Mouse (Mus musculus) intestine, postnatal 0 days (tissue): ENCODE measurements around the gene Gm38655. TPM values are rescaled to one million over a fixed set of nuclear protein-coding genes. Genes with fewer than 3 reads are reported as not detected.

Source experiments
- ATAC-seq: fragments of 200-750 bp; cut with Nextera tagmentation; 2 replicates; pipeline ENCODE4 v1.8.0; 2017; ENCODE audit warnings: mild to moderate bottlenecking, moderate TSS enrichment, moderate library complexity
- H3K27ac ChIP-seq: fragments of 300-500 bp; sonication (generic); 2 replicates; pipeline ENCODE4 v1.5.1; 2014; ENCODE audit warnings: mild to moderate bottlenecking, low read depth, low read length, moderate library complexity
- H3K27me3 ChIP-seq: fragments of 300-500 bp; sonication (generic); replicated peaks from 2 replicates; pipeline ENCODE4 v1.6.1; 2014; ENCODE audit warnings: low read length, mixed read lengths; ENCODE audit not compliant: control insufficient read depth, insufficient read depth
- H3K36me3 ChIP-seq: fragments of 300-500 bp; sonication (generic); 2 replicates; pipeline ENCODE4 v1.6.1; 2014; ENCODE audit warnings: mild to moderate bottlenecking, moderate library complexity; ENCODE audit not compliant: control insufficient read depth, insufficient read depth
- H3K4me1 ChIP-seq: fragments of 300-500 bp; sonication (generic); replicated peaks from 2 replicates; pipeline ENCODE4 v1.6.1; 2014; ENCODE audit warnings: antibody characterized with exemption, low read length, mixed read lengths; ENCODE audit not compliant: control insufficient read depth, insufficient read depth
- H3K4me2 ChIP-seq: fragments of 300-500 bp; sonication (generic); replicated peaks from 2 replicates; pipeline ENCODE4 v1.6.1; 2014; ENCODE audit warnings: low read depth, mild to moderate bottlenecking, moderate library complexity
- H3K4me3 ChIP-seq: fragments of 300-500 bp; sonication (generic); 2 replicates; pipeline ENCODE4 v1.5.1; 2014; ENCODE audit warnings: low read depth, low read length
- H3K9ac ChIP-seq: fragments of 300-500 bp; sonication (generic); 2 replicates; pipeline ENCODE4 v1.6.1; 2014; ENCODE audit warnings: mild to moderate bottlenecking, low read depth, low read length
- H3K9me3 ChIP-seq: fragments of 300-500 bp; sonication (generic); 2 replicates; pipeline ENCODE4 v1.6.1; 2016; ENCODE audit warnings: mixed run types; ENCODE audit not compliant: control insufficient read depth
- CTCF ChIP-seq: sonication (generic); IDR thresholded peaks from 2 replicates; pipeline ENCODE4 v1.5.1; 2016; ENCODE audit warnings: low read depth, mild to moderate bottlenecking, control low read depth, antibody characterized with exemption, moderate library complexity
- WGBS: fragments of 180-500 bp; shearing (Covaris S2); extraction: QIAGEN DNeasy Blood & Tissue Kit; methylation state at CpG from one replicate; pipeline ENCODE4 v1.1.7; 2014; 5-methylcytosine and 5-hydroxymethylcytosine counted together
- polyA plus RNA-seq: library from polyadenylated mRNA; unstranded; fragments of >200 nt; fragmentation: Nextera tagmentation; extraction: Ambion mirVana; gene quantifications from 2 replicates; pipeline ENCODE4 v1.2.1, GENCODE M21; 2015

The Gm38655 gene
- polyA plus RNA-seq, 1 experiment from 2014 or later = 0.30 TPM

GRCm38 (mm10) chr17:25183232-25183631, 8.0 kb upstream of the Gm38655 start:
- Histone ChIP-seq H3K36me3 (no peaks in the 10 kb centered on the region), H3K27me3 (no peaks in the 10 kb centered on the region), H3K27ac (no peak overlapping the region), H3K9me3 (no peaks in the 10 kb centered on the region), H3K9ac (peak overlapping the region; percentile 13; the same call in 1 of the 2 replicates), H3K4me1 (peaks cover 2% of the 10 kb centered on the region; the same call in 1 of the 2 replicates), H3K4me2 (peak overlapping the region; percentile 95), H3K4me3 (no peak overlapping the region)
- no peak for ATAC-seq
- TF ChIP-seq CTCF = peak; percentile 38; the same call in 1 of the 2 replicates

GRCm38 (mm10) chr17:25172558-25172957, 2.7 kb downstream of the Gm38655 start:
- WGBS = 87% methylated on average over 3 of the region's 3 CpGs
- Histone ChIP-seq H3K27ac (no peak overlapping the region), H3K9ac (no peak overlapping the region), H3K4me3 (no peak overlapping the region), H3K36me3 (no peaks in the 10 kb centered on the region), H3K27me3 (no peaks in the 10 kb centered on the region), H3K9me3 (no peaks in the 10 kb centered on the region), H3K4me2 (no peak overlapping the region), H3K4me1 (no peaks in the 10 kb centered on the region)
- no peak for ATAC-seq
- no peak for TF ChIP-seq CTCF

GRCm38 (mm10) chr17:25169706-25170105, 5.6 kb downstream of the Gm38655 start:
- Histone ChIP-seq H3K4me3 (no peak overlapping the region), H3K9ac (no peak overlapping the region), H3K27ac (no peak overlapping the region), H3K9me3 (no peaks in the 10 kb centered on the region), H3K36me3 (no peaks in the 10 kb centered on the region), H3K27me3 (no peaks in the 10 kb centered on the region), H3K4me1 (no peaks in the 10 kb centered on the region), H3K4me2 (no peak overlapping the region)
- no peak for ATAC-seq
- WGBS = 95% methylated on average over 2 of the region's 2 CpGs
- no peak for TF ChIP-seq CTCF

- Histone ChIP-seq H3K9ac (no peak overlapping the region), H3K27me3 (no peaks in the 10 kb centered on the region), H3K9me3 (no peaks in the 10 kb centered on the region), H3K4me3 (no peak overlapping the region), H3K4me1 (no peaks in the 10 kb centered on the region), H3K4me2 (no peak overlapping the region), H3K27ac (no peak overlapping the region), H3K36me3 (peaks cover 14% of the 10 kb centered on the region; the same call in 1 of the 2 replicates)
- no peak for ATAC-seq
- TF ChIP-seq CTCF = no peak
- WGBS = 19% methylated on average over 6 of the region's 6 CpGs
Observed at GRCm38 (mm10) chr17:25165970-25166671, 9.2 kb downstream of the Gm38655 start.

GRCm38 (mm10) chr17:25164770-25165169, 10.5 kb downstream of the Gm38655 start:
- no peak for ATAC-seq
- TF ChIP-seq CTCF = no peak
- no peak overlapping the region for H3K4me3 ChIP-seq
- WGBS = 89% methylated on average over 3 of the region's 3 CpGs
- H3K27me3 ChIP-seq = no peaks in the 10 kb centered on the region
- no peaks in the 10 kb centered on the region for H3K9me3 ChIP-seq
- H3K4me1 ChIP-seq = no peaks in the 10 kb centered on the region
- H3K27ac ChIP-seq = no peak overlapping the region
- no peak overlapping the region for H3K9ac ChIP-seq
- no peak overlapping the region for H3K4me2 ChIP-seq
- peaks cover 28% of the 10 kb centered on the region for H3K36me3 ChIP-seq

- 66% methylated on average over 7 of the region's 7 CpGs for WGBS
- Histone ChIP-seq H3K9ac (no peak overlapping the region), H3K4me2 (no peak overlapping the region), H3K27ac (no peak overlapping the region), H3K27me3 (no peaks in the 10 kb centered on the region), H3K4me1 (no peaks in the 10 kb centered on the region), H3K4me3 (no peak overlapping the region), H3K9me3 (no peaks in the 10 kb centered on the region), H3K36me3 (peaks cover 36% of the 10 kb centered on the region)
- ATAC-seq = no peak
- no peak for TF ChIP-seq CTCF
Observed at GRCm38 (mm10) chr17:25163387-25163786, 11.9 kb downstream of the Gm38655 start.
